Mouse (Mus musculus): ENCODE data around the gene Tchp.

- TF ChIP-seq CTCF (IDR thresholded peaks at IDR 0.05; ENCODE audit: low read depth), result no peak
- TF ChIP-seq EP300 (IDR thresholded peaks at IDR 0.05; ENCODE audit: low read depth), result no peak
Measured at GRCm38 (mm10) chr5:114737090-114737887, 29.7 kb downstream of the Tchp start.
